Mouse (Mus musculus): Measurements from ENCODE around the gene Zmpste24.
"Not testable (repeated sequence)": the region's sequence is repeated elsewhere in the genome, so short reads cannot be mapped to it uniquely, and the experiment has no call there.

Gene Zmpste24

GRCm38 (mm10) chr4:121097650-121098378, at the start of gene Zmpste24:
TSS of gene Zmpste24 (minus strand) at chr4:121098241.
- peak; percentile 78 for DNase-seq (ENCODE audit: low spot score)

GRCm38 (mm10) chr4:121109126-121109525, 11.1 kb upstream of the Zmpste24 start, which contains the start of gene Tmco2:
TSS of gene Tmco2 (minus strand) at chr4:121109226.
- no peak for DNase-seq (ENCODE audit: low spot score)

- no peak for DNase-seq (ENCODE audit: low spot score)
Observed at GRCm38 (mm10) chr4:121103304-121103703, 5.3 kb upstream of the Zmpste24 start.

- no peak for DNase-seq (ENCODE audit: low spot score)
Observed at GRCm38 (mm10) chr4:121090211-121090610, 7.8 kb downstream of the Zmpste24 start.

- no peak for DNase-seq (ENCODE audit: low spot score)
Observed at GRCm38 (mm10) chr4:121088696-121089095, 9.3 kb downstream of the Zmpste24 start.

- no peak for DNase-seq (ENCODE audit: low spot score)
Observed at GRCm38 (mm10) chr4:121084506-121084905, 13.5 kb downstream of the Zmpste24 start.

- DNase-seq (ENCODE audit: low spot score) = no peak
Observed at GRCm38 (mm10) chr4:121080395-121080794, 17.6 kb downstream of the Zmpste24 start.

- DNase-seq (ENCODE audit: low spot score) = no peak
Observed at GRCm38 (mm10) chr4:121077915-121078646, 20.0 kb downstream of the Zmpste24 start.

GRCm38 (mm10) chr4:121074250-121074649, 23.8 kb downstream of the Zmpste24 start:
- DNase-seq (ENCODE audit: low spot score) = no peak

GRCm38 (mm10) chr4:121065336-121065735, 32.7 kb downstream of the Zmpste24 start:
- no peak for DNase-seq (ENCODE audit: low spot score)

- not testable (repeated sequence) for DNase-seq (ENCODE audit: low spot score)
Observed at GRCm38 (mm10) chr4:121059218-121059617, 38.8 kb downstream of the Zmpste24 start.

GRCm38 (mm10) chr4:121057032-121057431, 41.0 kb downstream of the Zmpste24 start:
- no peak for DNase-seq (ENCODE audit: low spot score)

- DNase-seq (ENCODE audit: low spot score) = no peak
Observed at GRCm38 (mm10) chr4:121056342-121056741, 41.7 kb downstream of the Zmpste24 start.

- DNase-seq (ENCODE audit: low spot score) = no peak
Observed at GRCm38 (mm10) chr4:121052454-121053323, 45.4 kb downstream of the Zmpste24 start.

- DNase-seq (ENCODE audit: low spot score) = no peak
Observed at GRCm38 (mm10) chr4:121051863-121052262, 46.2 kb downstream of the Zmpste24 start.

- DNase-seq (ENCODE audit: low spot score) = no peak
Observed at GRCm38 (mm10) chr4:121042946-121043345, 55.1 kb downstream of the Zmpste24 start.

GRCm38 (mm10) chr4:121042472-121042871, 55.6 kb downstream of the Zmpste24 start:
- DNase-seq (ENCODE audit: low spot score) = no peak

GRCm38 (mm10) chr4:121040897-121041671, 57.0 kb downstream of the Zmpste24 start:
- DNase-seq (ENCODE audit: low spot score) = peak; percentile 36

- no peak for DNase-seq (ENCODE audit: low spot score)
Observed at GRCm38 (mm10) chr4:121040323-121040722, 57.7 kb downstream of the Zmpste24 start.

GRCm38 (mm10) chr4:121039331-121040115, 58.5 kb downstream of the Zmpste24 start, which contains the start of gene Col9a2:
TSS of gene Col9a2 (plus strand) at chr4:121039385.
- no peak for DNase-seq (ENCODE audit: low spot score)

GRCm38 (mm10) chr4:121033006-121033405, 65.0 kb downstream of the Zmpste24 start:
- DNase-seq (ENCODE audit: low spot score) = no peak
